Mouse (Mus musculus) Patski (cell line): ENCODE measurements around the gene Tmc1. TPM values are rescaled to one million over a fixed set of nuclear protein-coding genes. Genes with fewer than 3 reads are reported as not detected.

Experiments used
- ATAC-seq: fragments of 100-300 bp; one replicate; pipeline ENCODE4 v1.8.0; 2021
- CTCF ChIA-PET: fragments of 350-600 bp; sonication (Branson Sonifier 250); formaldehyde crosslinking; loops from one replicate; lab custom pipeline; 2022; ENCODE audit warnings: inconsistent platforms; lab: Charles Lee
- POLR2A ChIA-PET: fragments of 350-600 bp; sonication (Branson Sonifier 250); formaldehyde crosslinking; loops from one replicate; lab custom pipeline; 2022; ENCODE audit warnings: antibody characterized with exemption, inconsistent platforms; lab: Charles Lee
- DNase-seq: peaks from one replicate; pipeline ENCODE4 v3.0.0-alpha.2; 2011; ENCODE audit warnings: low read depth, low spot score
- H3K27me3 ChIP-seq: fragments of 371-371 bp; one replicate; pipeline ENCODE4 v1.5.1; 2021
- CTCF ChIP-seq: fragments of 100-300 bp; IDR thresholded peaks from one replicate; pipeline ENCODE4 v1.5.1; 2021
- in situ Hi-C: fragments of 300-500 bp; cut with MboI; formaldehyde crosslinking; loops from 3 replicates; pipeline ENCODE4 v1.11.1; 2018; ENCODE audit warnings: low pct_unique_long_range_greater_than_20kb, mixed read lengths
- polyA plus RNA-seq: library from polyadenylated mRNA; unstranded; gene quantifications from one replicate; pipeline ENCODE4 v1.2.3, GENCODE M21; 2021

Tmc1 gene
- polyA plus RNA-seq, 1 experiment from 2014 or later = not detected

- H3K27me3 ChIP-seq = peaks cover 3% of the 10 kb centered on the region
- no peak for TF ChIP-seq CTCF
- ChIA-PET CTCF (interaction anchor here (1.6 kb wide), 1 partner anchor 312 kb away, joined by 6 read pairs; no protein-coding TSS in a partner anchor), POLR2A (no interaction called here)
- ATAC-seq = no peak
- no peak for DNase-seq
- in situ Hi-C loops = loop anchor here (10.0 kb wide), 2 partner anchors 306 to 396 kb away; no protein-coding TSS in a partner anchor
Measured at GRCm38 (mm10) chr19:20761119-20761518, 192.9 kb downstream of the Tmc1 start.

GRCm38 (mm10) chr19:20744630-20745029 is 209.4 kb downstream of the Tmc1 start:
- peaks cover 7% of the 10 kb centered on the region for H3K27me3 ChIP-seq
- CTCF ChIA-PET = interaction anchor here (2.1 kb wide), 1 partner anchor 20 kb away, joined by 6 read pairs; no protein-coding TSS in a partner anchor
- in situ Hi-C loops = no loop called here
- ATAC-seq (no peak), DNase-seq (no peak)
- TF ChIP-seq CTCF = no peak
- POLR2A ChIA-PET = interaction anchor here (0.9 kb wide), 1 partner anchor 139 kb away, joined by 3 read pairs; no protein-coding TSS in a partner anchor

Other genes starting within 250 kb of the Tmc1 start
- 1.4 TPM for gene Aldh1a7, start 226.6 kb downstream of the Tmc1 start, polyA plus RNA-seq